Mouse (Mus musculus): ENCODE measurements around the gene Rin2. TPM values are rescaled to one million over a fixed set of nuclear protein-coding genes. Genes with fewer than 3 reads are reported as not detected.

The Rin2 gene
- total and polyA plus RNA-seq, 2 experiments from 2014 or later: 13.1 to 16.8 TPM

DNA sequence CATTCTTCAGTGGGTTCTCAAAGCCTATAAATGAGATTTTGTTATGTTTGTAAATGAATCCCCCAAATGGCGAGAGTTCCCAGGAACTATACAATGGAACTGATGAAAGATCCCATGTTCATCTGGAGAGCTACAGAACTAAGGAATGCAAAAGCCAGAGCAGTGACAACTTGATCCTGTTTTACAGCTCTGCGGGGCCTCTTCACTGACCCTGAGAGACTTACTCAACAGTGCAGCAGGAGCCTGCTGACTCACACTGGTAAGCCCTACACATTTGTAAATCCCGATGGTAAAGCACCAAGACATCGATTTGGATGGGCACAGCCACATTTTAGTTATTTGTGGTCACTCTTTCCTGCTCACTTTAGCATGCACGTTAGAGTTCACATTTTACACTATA is 62.2 kb downstream of the Rin2 start:
- H3K9ac ChIP-seq (replicated peaks; ENCODE audit: low read depth, low read length): no peak overlapping the region
- no peaks in the 10 kb centered on the region for H3K4me1 ChIP-seq (ENCODE audit: control insufficient read depth, insufficient read depth)
- no peaks in the 10 kb centered on the region for H3K27me3 ChIP-seq (ENCODE audit: control insufficient read depth, insufficient read depth, low read length)
- DNase-seq (ENCODE audit: low spot score) (no peak), ATAC-seq (ENCODE audit: insufficient read depth, low read depth) (no peak)
- H3K36me3 ChIP-seq (replicated peaks; ENCODE audit: control insufficient read depth, insufficient read depth, low read length): no peaks in the 10 kb centered on the region
- TF ChIP-seq CTCF (IDR thresholded peaks at IDR 0.05; ENCODE audit: low read depth) (no peak), EP300 (IDR thresholded peaks at IDR 0.05; ENCODE audit: low read depth) (no peak)
- H3K9me3 ChIP-seq (replicated peaks; ENCODE audit: control insufficient read depth, low read length): no peaks in the 10 kb centered on the region
- no peak overlapping the region for H3K27ac ChIP-seq (ENCODE audit: low read depth)
- H3K4me2 ChIP-seq (ENCODE audit: low read depth, low read length): no peak overlapping the region
- WGBS: 26% methylated on average over 5 of the region's 5 CpGs
- no peak overlapping the region for H3K4me3 ChIP-seq (ENCODE audit: low read depth, low read length)

DNA sequence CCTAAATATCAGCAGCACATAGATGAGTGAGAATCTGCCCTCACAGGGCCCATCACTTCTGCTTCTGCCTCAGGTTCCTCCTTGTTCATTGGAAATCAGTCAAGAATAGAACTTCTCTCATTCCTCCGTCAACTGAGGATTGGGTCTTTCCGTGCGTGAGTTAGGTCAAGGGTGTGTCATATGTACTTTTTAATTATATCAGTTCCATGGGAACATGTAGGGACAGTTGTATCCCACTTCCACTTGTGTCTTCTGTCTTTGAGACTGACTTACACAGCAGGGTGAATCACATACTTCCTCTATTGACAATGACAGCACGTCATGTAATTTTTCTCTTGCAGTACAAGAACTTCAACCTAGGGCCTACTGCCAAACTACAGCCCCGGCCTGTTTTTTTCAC is 65.7 kb downstream of the Rin2 start:
- Histone ChIP-seq H3K27ac (ENCODE audit: low read depth) (no peak overlapping the region), H3K36me3 (replicated peaks; ENCODE audit: control insufficient read depth, insufficient read depth, low read length) (no peaks in the 10 kb centered on the region), H3K4me2 (ENCODE audit: low read depth, low read length) (no peak overlapping the region), H3K4me3 (ENCODE audit: low read depth, low read length) (no peak overlapping the region), H3K27me3 (ENCODE audit: control insufficient read depth, insufficient read depth, low read length) (no peaks in the 10 kb centered on the region), H3K9me3 (replicated peaks; ENCODE audit: control insufficient read depth, low read length) (no peaks in the 10 kb centered on the region), H3K4me1 (ENCODE audit: control insufficient read depth, insufficient read depth) (no peaks in the 10 kb centered on the region), H3K9ac (replicated peaks; ENCODE audit: low read depth, low read length) (no peak overlapping the region)
- WGBS: 88% methylated on average over 5 of the region's 5 CpGs
- no peak for TF ChIP-seq EP300 (IDR thresholded peaks at IDR 0.05; ENCODE audit: low read depth)
- no peak for TF ChIP-seq CTCF (IDR thresholded peaks at IDR 0.05; ENCODE audit: low read depth)
- no peak for DNase-seq (ENCODE audit: low spot score)
- ATAC-seq (ENCODE audit: insufficient read depth, low read depth): no peak

DNA sequence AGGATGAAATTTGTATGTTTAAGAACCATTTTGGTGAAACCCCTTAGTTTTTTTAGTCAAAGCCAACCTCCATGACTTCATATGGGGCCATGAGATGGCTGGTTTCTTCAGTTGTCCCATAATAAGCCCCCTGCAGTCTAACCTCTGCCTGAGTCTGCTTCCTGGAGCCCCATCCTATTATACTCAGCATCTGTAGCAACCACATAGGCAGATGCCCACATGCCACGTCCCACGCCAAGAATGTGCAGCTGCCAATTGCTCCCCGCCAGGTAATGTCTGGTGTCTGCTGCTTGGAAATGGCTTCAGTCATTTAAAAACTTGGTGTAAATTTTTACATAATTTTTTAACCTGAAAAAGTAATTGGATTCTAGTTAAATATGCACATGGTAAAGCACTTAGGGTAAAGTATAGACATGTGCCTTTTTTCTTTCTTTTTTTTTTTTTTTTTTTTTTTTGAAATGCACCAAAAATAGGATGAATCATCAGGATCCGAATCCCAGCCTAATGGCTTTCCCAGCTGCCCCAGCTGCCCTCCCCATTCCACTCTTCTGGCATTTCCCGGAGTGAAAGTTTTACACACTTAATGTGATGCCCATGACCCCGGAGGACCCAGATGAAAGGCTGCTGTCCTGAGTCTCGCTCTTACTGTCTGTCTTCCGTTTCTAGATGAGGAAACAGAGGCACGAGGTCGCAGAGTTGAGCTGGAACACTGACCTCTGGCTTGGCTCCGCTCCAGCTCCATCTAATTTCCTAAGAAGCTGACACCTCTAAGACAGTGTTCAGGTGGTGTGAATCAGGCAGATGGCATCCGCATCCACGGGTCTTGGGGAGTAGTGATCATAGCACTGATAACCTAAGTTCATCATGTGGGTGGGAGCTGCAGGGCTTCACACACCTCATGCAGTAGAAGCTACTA is 68.0 kb downstream of the Rin2 start:
- 68% methylated on average over 13 of the region's 13 CpGs for WGBS
- Histone ChIP-seq H3K4me3 (ENCODE audit: low read depth, low read length) (no peak overlapping the region), H3K27ac (ENCODE audit: low read depth) (no peak overlapping the region), H3K36me3 (replicated peaks; ENCODE audit: control insufficient read depth, insufficient read depth, low read length) (no peaks in the 10 kb centered on the region), H3K4me1 (ENCODE audit: control insufficient read depth, insufficient read depth) (no peaks in the 10 kb centered on the region), H3K27me3 (ENCODE audit: control insufficient read depth, insufficient read depth, low read length) (no peaks in the 10 kb centered on the region), H3K4me2 (ENCODE audit: low read depth, low read length) (no peak overlapping the region), H3K9ac (replicated peaks; ENCODE audit: low read depth, low read length) (no peak overlapping the region), H3K9me3 (replicated peaks; ENCODE audit: control insufficient read depth, low read length) (no peaks in the 10 kb centered on the region)
- no peak for TF ChIP-seq CTCF (IDR thresholded peaks at IDR 0.05; ENCODE audit: low read depth)
- no peak for TF ChIP-seq EP300 (IDR thresholded peaks at IDR 0.05; ENCODE audit: low read depth)
- DNase-seq (ENCODE audit: low spot score) (no peak), ATAC-seq (ENCODE audit: insufficient read depth, low read depth) (no peak)

DNA sequence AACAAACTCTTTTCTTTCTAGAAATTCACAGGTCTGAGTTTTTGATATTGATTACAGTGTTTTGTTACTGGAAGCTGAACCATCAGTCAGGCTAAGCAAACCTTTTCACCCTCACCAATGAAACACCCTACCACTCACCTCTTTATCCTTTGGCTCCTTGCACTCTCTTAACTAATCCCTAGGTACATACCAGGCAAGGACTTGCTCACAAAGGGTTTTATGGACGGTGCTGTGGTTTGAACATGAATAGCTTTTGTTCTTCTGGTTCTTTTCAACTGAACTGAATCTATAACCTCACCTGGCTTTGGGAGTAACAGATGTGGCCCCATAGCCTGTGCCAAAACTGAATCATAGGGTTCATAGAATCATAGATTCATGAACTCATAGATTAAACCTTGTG is 71.4 kb downstream of the Rin2 start:
- H3K4me2 ChIP-seq (ENCODE audit: low read depth, low read length): no peak overlapping the region
- 61% methylated on average over 1 of the region's 1 CpGs for WGBS
- no peak overlapping the region for H3K4me3 ChIP-seq (ENCODE audit: low read depth, low read length)
- no peak overlapping the region for H3K9ac ChIP-seq (replicated peaks; ENCODE audit: low read depth, low read length)
- no peaks in the 10 kb centered on the region for H3K36me3 ChIP-seq (replicated peaks; ENCODE audit: control insufficient read depth, insufficient read depth, low read length)
- TF ChIP-seq EP300 (IDR thresholded peaks at IDR 0.05; ENCODE audit: low read depth) (no peak), CTCF (IDR thresholded peaks at IDR 0.05; ENCODE audit: low read depth) (no peak)
- H3K4me1 ChIP-seq (ENCODE audit: control insufficient read depth, insufficient read depth): no peaks in the 10 kb centered on the region
- no peaks in the 10 kb centered on the region for H3K27me3 ChIP-seq (ENCODE audit: control insufficient read depth, insufficient read depth, low read length)
- no peaks in the 10 kb centered on the region for H3K9me3 ChIP-seq (replicated peaks; ENCODE audit: control insufficient read depth, low read length)
- H3K27ac ChIP-seq (ENCODE audit: low read depth): no peak overlapping the region
- ATAC-seq (ENCODE audit: insufficient read depth, low read depth) (no peak), DNase-seq (ENCODE audit: low spot score) (no peak)

DNA sequence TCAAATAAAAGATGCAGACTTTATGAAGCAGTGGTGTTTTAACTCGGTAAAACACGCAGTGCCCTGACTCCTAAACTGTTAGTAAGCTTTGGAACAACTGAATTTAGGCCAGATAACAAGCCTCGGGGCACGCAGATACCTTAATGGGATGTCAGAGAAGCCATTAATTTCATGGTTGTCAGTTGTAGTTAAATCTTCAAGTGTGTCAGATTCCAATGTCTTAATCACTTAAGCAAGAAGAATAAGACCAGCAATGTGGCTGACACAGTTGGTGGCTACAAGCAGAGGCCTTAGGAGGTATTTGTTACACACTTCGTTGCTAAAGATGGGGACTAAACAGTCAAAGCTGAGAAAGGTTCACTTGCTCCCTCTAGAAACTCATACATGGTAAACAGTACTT is 74.6 kb downstream of the Rin2 start:
- TF ChIP-seq EP300 (IDR thresholded peaks at IDR 0.05; ENCODE audit: low read depth) (no peak), CTCF (IDR thresholded peaks at IDR 0.05; ENCODE audit: low read depth) (no peak)
- Histone ChIP-seq H3K4me1 (ENCODE audit: control insufficient read depth, insufficient read depth) (no peaks in the 10 kb centered on the region), H3K4me3 (ENCODE audit: low read depth, low read length) (no peak overlapping the region), H3K36me3 (replicated peaks; ENCODE audit: control insufficient read depth, insufficient read depth, low read length) (no peaks in the 10 kb centered on the region), H3K27me3 (ENCODE audit: control insufficient read depth, insufficient read depth, low read length) (no peaks in the 10 kb centered on the region), H3K9ac (replicated peaks; ENCODE audit: low read depth, low read length) (no peak overlapping the region), H3K9me3 (replicated peaks; ENCODE audit: control insufficient read depth, low read length) (no peaks in the 10 kb centered on the region), H3K27ac (ENCODE audit: low read depth) (no peak overlapping the region), H3K4me2 (ENCODE audit: low read depth, low read length) (no peak overlapping the region)
- DNase-seq (ENCODE audit: low spot score) (no peak), ATAC-seq (ENCODE audit: insufficient read depth, low read depth) (no peak)
- 77% methylated on average over 5 of the region's 5 CpGs for WGBS

DNA sequence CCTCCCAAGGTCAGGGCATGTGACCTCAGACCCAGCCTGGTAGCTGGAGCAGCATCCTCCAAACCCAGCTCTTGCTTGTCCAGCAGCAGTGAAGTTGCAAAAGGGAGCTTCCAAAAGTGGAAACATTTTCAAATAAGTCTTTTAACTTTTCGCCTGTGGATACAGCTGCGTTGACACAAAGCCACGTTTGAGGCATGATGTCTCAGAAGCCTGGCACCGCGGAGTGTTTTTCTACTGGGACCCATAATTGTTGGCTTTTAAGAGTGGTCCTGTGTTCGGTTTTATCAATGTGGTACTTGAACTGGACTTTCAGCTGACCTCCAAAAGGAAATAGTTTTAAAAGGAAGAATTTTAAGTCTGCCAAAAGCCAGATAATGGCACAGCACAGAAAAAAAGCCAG is 77.6 kb downstream of the Rin2 start:
- no peak for DNase-seq (ENCODE audit: low spot score)

More for the DNA sequence above, 77.6 kb downstream of the Rin2 start:
- H3K4me3 ChIP-seq (ENCODE audit: low read depth, low read length): no peak overlapping the region
- ATAC-seq (ENCODE audit: insufficient read depth, low read depth): no peak
- 73% methylated on average over 6 of the region's 6 CpGs for WGBS
- no peaks in the 10 kb centered on the region for H3K4me1 ChIP-seq (ENCODE audit: control insufficient read depth, insufficient read depth)
- no peak for TF ChIP-seq CTCF (IDR thresholded peaks at IDR 0.05; ENCODE audit: low read depth)
- TF ChIP-seq EP300 (IDR thresholded peaks at IDR 0.05; ENCODE audit: low read depth): no peak
- H3K9me3 ChIP-seq (replicated peaks; ENCODE audit: control insufficient read depth, low read length): no peaks in the 10 kb centered on the region
- no peaks in the 10 kb centered on the region for H3K36me3 ChIP-seq (replicated peaks; ENCODE audit: control insufficient read depth, insufficient read depth, low read length)
- no peak overlapping the region for H3K4me2 ChIP-seq (ENCODE audit: low read depth, low read length)
- H3K27me3 ChIP-seq (ENCODE audit: control insufficient read depth, insufficient read depth, low read length): no peaks in the 10 kb centered on the region
- H3K27ac ChIP-seq (ENCODE audit: low read depth): no peak overlapping the region
- no peak overlapping the region for H3K9ac ChIP-seq (replicated peaks; ENCODE audit: low read depth, low read length)
